Mouse (Mus musculus): ENCODE measurements around the gene Olfr1099. TPM values are rescaled to one million over a fixed set of nuclear protein-coding genes. Genes with fewer than 3 reads are reported as not detected.

The Olfr1099 gene
- not detected in 2 replicates for polyA plus RNA-seq (2016; fragmentation: Nextera tagmentation; extraction: Ambion mirVana)

GRCm38 (mm10) chr2:86960593-86960992, at the start of gene Olfr1099:
Gene Olfr1099, minus strand, starts transcription at chr2:86960693.
- no peak within 1 kb of the TSS for H3K27ac ChIP-seq (replicated peaks)
- WGBS = 83% methylated on average over 1 of the region's 1 CpGs
- H3K9me3 ChIP-seq = no peaks in the 10 kb centered on the region
- no peak for DNase-seq (ENCODE audit: low spot score)
- H3K36me3 ChIP-seq (replicated peaks) = no peaks in the 10 kb centered on the region
- H3K27me3 ChIP-seq (replicated peaks; ENCODE audit: low read depth, poor library complexity, severe bottlenecking) = no peaks in the 10 kb centered on the region
- H3K4me3 ChIP-seq = no peak within 1 kb of the TSS
- no peaks in the 10 kb centered on the region for H3K4me1 ChIP-seq

- H3K27ac ChIP-seq (replicated peaks) = no peak within 1 kb of the TSS
- no peaks in the 10 kb centered on the region for H3K36me3 ChIP-seq (replicated peaks)
- H3K27me3 ChIP-seq (replicated peaks; ENCODE audit: low read depth, poor library complexity, severe bottlenecking) = no peaks in the 10 kb centered on the region
- no peaks in the 10 kb centered on the region for H3K9me3 ChIP-seq
- H3K4me1 ChIP-seq = no peaks in the 10 kb centered on the region
- no peak for DNase-seq (ENCODE audit: low spot score)
- H3K4me3 ChIP-seq = no peak within 1 kb of the TSS
Observed at GRCm38 (mm10) chr2:86998098-86998497, 37.6 kb upstream of the Olfr1099 start, which contains the start of gene Olfr1102. Gene Olfr1102, plus strand, starts transcription at chr2:86998398.

GRCm38 (mm10) chr2:86991121-86991520, 30.6 kb upstream of the Olfr1099 start, which contains the start of gene Olfr1101:
Gene Olfr1101, minus strand, starts transcription at chr2:86991221.
- no peak for DNase-seq (ENCODE audit: low spot score)
- Histone ChIP-seq H3K9me3 (no peaks in the 10 kb centered on the region), H3K27me3 (replicated peaks; ENCODE audit: low read depth, poor library complexity, severe bottlenecking) (no peaks in the 10 kb centered on the region), H3K4me1 (no peaks in the 10 kb centered on the region), H3K4me3 (no peak within 1 kb of the TSS), H3K36me3 (replicated peaks) (no peaks in the 10 kb centered on the region), H3K27ac (replicated peaks) (no peak within 1 kb of the TSS)
- 87% methylated on average over 3 of the region's 3 CpGs for WGBS

GRCm38 (mm10) chr2:86979854-86980253, 19.4 kb upstream of the Olfr1099 start, which contains the start of gene Olfr1100:
Gene Olfr1100, minus strand, starts transcription at chr2:86979954.
- Histone ChIP-seq H3K4me1 (no peaks in the 10 kb centered on the region), H3K27me3 (replicated peaks; ENCODE audit: low read depth, poor library complexity, severe bottlenecking) (no peaks in the 10 kb centered on the region), H3K4me3 (no peak within 1 kb of the TSS), H3K27ac (replicated peaks) (no peak within 1 kb of the TSS), H3K36me3 (replicated peaks) (no peaks in the 10 kb centered on the region), H3K9me3 (no peaks in the 10 kb centered on the region)
- WGBS = 79% methylated on average over 3 of the region's 3 CpGs
- no peak for DNase-seq (ENCODE audit: low spot score)

GRCm38 (mm10) chr2:86926557-86926956, 33.9 kb downstream of the Olfr1099 start:
- H3K4me3 ChIP-seq = no peak overlapping the region
- H3K27me3 ChIP-seq (replicated peaks; ENCODE audit: low read depth, poor library complexity, severe bottlenecking) = no peaks in the 10 kb centered on the region
- no peaks in the 10 kb centered on the region for H3K36me3 ChIP-seq (replicated peaks)
- H3K4me1 ChIP-seq = no peaks in the 10 kb centered on the region
- H3K9me3 ChIP-seq = no peaks in the 10 kb centered on the region
- H3K27ac ChIP-seq (replicated peaks) = no peak overlapping the region
- DNase-seq (ENCODE audit: low spot score) = no peak

GRCm38 (mm10) chr2:86924445-86924844, 36.0 kb downstream of the Olfr1099 start, which contains the start of gene Olfr1098:
Gene Olfr1098, minus strand, starts transcription at chr2:86924545.
- Histone ChIP-seq H3K4me1 (no peaks in the 10 kb centered on the region), H3K36me3 (replicated peaks) (no peaks in the 10 kb centered on the region), H3K27ac (replicated peaks) (no peak within 1 kb of the TSS), H3K27me3 (replicated peaks; ENCODE audit: low read depth, poor library complexity, severe bottlenecking) (no peaks in the 10 kb centered on the region), H3K9me3 (no peaks in the 10 kb centered on the region), H3K4me3 (no peak within 1 kb of the TSS)
- DNase-seq (ENCODE audit: low spot score) = no peak
- 97% methylated on average over 1 of the region's 1 CpGs for WGBS

- no peaks in the 10 kb centered on the region for H3K27me3 ChIP-seq (replicated peaks; ENCODE audit: low read depth, poor library complexity, severe bottlenecking)
- no peak for DNase-seq (ENCODE audit: low spot score)
- 86% methylated on average over 2 of the region's 2 CpGs for WGBS
- H3K36me3 ChIP-seq (replicated peaks) = no peaks in the 10 kb centered on the region
- no peaks in the 10 kb centered on the region for H3K9me3 ChIP-seq
- H3K4me3 ChIP-seq = no peak overlapping the region
- H3K27ac ChIP-seq (replicated peaks) = no peak overlapping the region
- H3K4me1 ChIP-seq = no peaks in the 10 kb centered on the region
Observed at GRCm38 (mm10) chr2:86905647-86906046, 54.8 kb downstream of the Olfr1099 start.

Other genes starting within 250 kb of the Olfr1099 start
- not detected in 2 replicates for gene Olfr1089, start 227.0 kb downstream of the Olfr1099 start, polyA plus RNA-seq (2016; fragmentation: Nextera tagmentation; extraction: Ambion mirVana)
- not detected in 2 replicates for gene Olfr1090, start 201.7 kb downstream of the Olfr1099 start, polyA plus RNA-seq (2016; fragmentation: Nextera tagmentation; extraction: Ambion mirVana)
- not detected in 2 replicates for gene Olfr1093, start 178.2 kb downstream of the Olfr1099 start, polyA plus RNA-seq (2016; fragmentation: Nextera tagmentation; extraction: Ambion mirVana)
- gene Olfr141, start 150.7 kb downstream of the Olfr1099 start, polyA plus RNA-seq (2016; fragmentation: Nextera tagmentation; extraction: Ambion mirVana) = not detected in 2 replicates
- gene Olfr1094, start 136.0 kb downstream of the Olfr1099 start, polyA plus RNA-seq (2016; fragmentation: Nextera tagmentation; extraction: Ambion mirVana) = not detected in 2 replicates
- gene Olfr1095, start 109.0 kb downstream of the Olfr1099 start, polyA plus RNA-seq (2016; fragmentation: Nextera tagmentation; extraction: Ambion mirVana) = not detected in 2 replicates
- gene Gm13723, start 85.9 kb downstream of the Olfr1099 start, polyA plus RNA-seq (2016; fragmentation: Nextera tagmentation; extraction: Ambion mirVana) = not detected in 2 replicates
- not detected in 2 replicates for gene Olfr1097, start 68.5 kb downstream of the Olfr1099 start, polyA plus RNA-seq (2016; fragmentation: Nextera tagmentation; extraction: Ambion mirVana)
- gene Olfr1098, start 36.1 kb downstream of the Olfr1099 start, polyA plus RNA-seq (2016; fragmentation: Nextera tagmentation; extraction: Ambion mirVana) = not detected in 2 replicates
- gene Olfr1100, start 19.3 kb upstream of the Olfr1099 start, polyA plus RNA-seq (2016; fragmentation: Nextera tagmentation; extraction: Ambion mirVana) = not detected in 2 replicates
- not detected in 2 replicates for gene Olfr1101, start 30.5 kb upstream of the Olfr1099 start, polyA plus RNA-seq (2016; fragmentation: Nextera tagmentation; extraction: Ambion mirVana)
- gene Olfr1102, start 37.7 kb upstream of the Olfr1099 start, polyA plus RNA-seq (2016; fragmentation: Nextera tagmentation; extraction: Ambion mirVana) = not detected in 2 replicates
- gene Olfr1104, start 66.4 kb upstream of the Olfr1099 start, polyA plus RNA-seq (2016; fragmentation: Nextera tagmentation; extraction: Ambion mirVana) = not detected in 2 replicates
- not detected in 2 replicates for gene Olfr1105, start 75.8 kb upstream of the Olfr1099 start, polyA plus RNA-seq (2016; fragmentation: Nextera tagmentation; extraction: Ambion mirVana)
- not detected in 2 replicates for gene Olfr1106, start 91.6 kb upstream of the Olfr1099 start, polyA plus RNA-seq (2016; fragmentation: Nextera tagmentation; extraction: Ambion mirVana)
- gene Olfr1107, start 115.1 kb upstream of the Olfr1099 start, polyA plus RNA-seq (2016; fragmentation: Nextera tagmentation; extraction: Ambion mirVana) = not detected in 2 replicates
- not detected in 2 replicates for gene Olfr1109, start 135.3 kb upstream of the Olfr1099 start, polyA plus RNA-seq (2016; fragmentation: Nextera tagmentation; extraction: Ambion mirVana)
- gene Olfr259, start 153.9 kb upstream of the Olfr1099 start, polyA plus RNA-seq (2016; fragmentation: Nextera tagmentation; extraction: Ambion mirVana) = not detected in 2 replicates
- not detected in 2 replicates for gene Olfr1110, start 179.6 kb upstream of the Olfr1099 start, polyA plus RNA-seq (2016; fragmentation: Nextera tagmentation; extraction: Ambion mirVana)
- gene Olfr1111, start 191.9 kb upstream of the Olfr1099 start, polyA plus RNA-seq (2016; fragmentation: Nextera tagmentation; extraction: Ambion mirVana) = not detected in 2 replicates
- not detected in 2 replicates for gene Olfr1112, start 227.1 kb upstream of the Olfr1099 start, polyA plus RNA-seq (2016; fragmentation: Nextera tagmentation; extraction: Ambion mirVana)
- gene Olfr1113, start 248.3 kb upstream of the Olfr1099 start, polyA plus RNA-seq (2016; fragmentation: Nextera tagmentation; extraction: Ambion mirVana) = not detected in 2 replicates

Data from embryonic facial prominence, embryonic 10.5 days (tissue).